Mouse (Mus musculus) ovary, adult 10 weeks (tissue): ENCODE data around the gene Olfr1229. TPM values are rescaled to one million over a fixed set of nuclear protein-coding genes. Genes with fewer than 3 reads are reported as not detected.

Source experiments
- polyA plus RNA-seq: library from polyadenylated mRNA; stranded (reverse); fragments of 350-450 nt; fragmentation: Illumina TruSeq; extraction: RNeasy Lipid Tissue Mini Kit (QIAGEN cat#74804); gene quantifications from one replicate; pipeline ENCODE4 v1.2.3, GENCODE M21; 2014

The Olfr1229 gene
- polyA plus RNA-seq: not detected

DNA sequence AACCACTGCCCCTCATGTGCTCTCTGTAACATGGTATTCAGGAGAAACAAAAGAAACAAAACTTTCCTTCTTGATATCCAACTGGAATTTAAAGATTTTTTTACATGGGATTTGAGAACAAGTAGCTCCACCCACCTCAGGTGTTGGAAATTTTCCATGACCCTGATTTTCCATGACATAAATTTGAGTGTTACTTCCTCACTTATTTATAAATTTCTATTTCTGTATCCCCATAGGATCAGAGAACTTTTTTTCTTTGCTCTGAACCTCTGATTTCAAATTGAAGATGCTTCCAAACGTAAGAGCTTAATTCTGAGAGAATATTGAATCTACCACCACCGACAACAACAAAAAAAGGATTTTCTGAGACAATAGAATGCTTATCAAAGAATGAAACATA is at the start of gene Olfr1229:
Olfr1229 (minus strand) TSS at position 101 of the 400 bp plus-strand sequence.

DNA sequence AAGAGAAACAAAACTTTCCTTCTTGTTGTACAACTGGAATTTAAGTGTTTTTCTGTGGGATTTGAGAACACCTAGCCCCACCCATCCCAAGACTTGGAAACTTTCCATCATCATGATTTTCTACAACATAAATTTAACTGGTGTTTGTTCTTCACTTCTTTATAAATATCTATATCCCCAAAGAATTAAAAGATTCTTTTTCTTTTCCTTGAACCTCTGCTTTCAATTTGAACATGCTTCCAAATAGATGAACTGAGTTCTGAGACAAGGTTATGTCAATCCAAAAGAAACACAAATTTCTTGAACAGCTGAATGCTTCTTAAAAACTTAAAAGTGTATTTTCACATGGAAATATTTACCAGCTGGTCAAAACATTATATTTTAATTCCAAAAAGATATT is 41.8 kb upstream of the Olfr1229 start, which contains the start of gene Olfr1232:
Olfr1232 (minus strand) TSS at position 101 of the 400 bp plus-strand sequence.

DNA sequence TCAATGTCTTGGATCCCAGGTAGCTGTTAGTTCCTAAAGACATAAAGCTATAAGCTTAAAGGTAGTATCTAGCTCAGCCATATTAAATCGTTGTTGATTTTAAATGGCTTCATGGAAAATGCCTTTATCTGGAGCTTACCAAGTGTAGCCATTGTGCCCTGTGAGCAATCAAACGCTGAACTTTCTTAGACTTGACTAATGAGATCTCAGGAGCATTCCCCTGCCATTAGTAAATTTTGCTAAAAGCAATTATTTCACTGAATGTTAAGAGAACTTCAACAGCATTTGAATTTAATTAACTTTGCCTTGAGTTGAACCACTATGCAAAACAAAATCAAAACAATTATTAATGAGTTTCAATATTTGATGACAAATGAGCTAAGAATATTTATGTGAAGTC is 19.2 kb upstream of the Olfr1229 start, which contains the start of gene Olfr1231:
Olfr1231 (minus strand) TSS at position 101 of the 400 bp plus-strand sequence.

DNA sequence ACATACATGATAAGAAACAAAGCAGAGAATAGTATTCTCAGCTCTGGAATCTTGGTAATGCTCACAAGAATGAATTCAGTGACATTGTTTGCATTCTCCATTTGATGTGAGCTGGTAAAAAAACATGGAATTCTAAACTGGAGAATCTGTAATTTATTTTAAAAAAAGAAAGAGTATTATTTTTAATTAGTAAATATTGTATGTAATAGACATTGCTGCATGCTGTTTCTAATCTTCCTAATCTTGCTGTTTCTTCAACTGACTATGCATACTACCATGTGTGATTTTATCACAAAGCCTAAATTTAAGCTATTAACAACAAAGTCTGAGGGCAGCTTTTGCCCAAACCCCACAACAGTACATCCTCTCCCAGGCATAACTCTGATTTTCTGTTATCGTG is 9.4 kb upstream of the Olfr1229 start, which contains the start of gene Olfr1230:
Olfr1230 (minus strand) TSS at position 101 of the 400 bp plus-strand sequence.

DNA sequence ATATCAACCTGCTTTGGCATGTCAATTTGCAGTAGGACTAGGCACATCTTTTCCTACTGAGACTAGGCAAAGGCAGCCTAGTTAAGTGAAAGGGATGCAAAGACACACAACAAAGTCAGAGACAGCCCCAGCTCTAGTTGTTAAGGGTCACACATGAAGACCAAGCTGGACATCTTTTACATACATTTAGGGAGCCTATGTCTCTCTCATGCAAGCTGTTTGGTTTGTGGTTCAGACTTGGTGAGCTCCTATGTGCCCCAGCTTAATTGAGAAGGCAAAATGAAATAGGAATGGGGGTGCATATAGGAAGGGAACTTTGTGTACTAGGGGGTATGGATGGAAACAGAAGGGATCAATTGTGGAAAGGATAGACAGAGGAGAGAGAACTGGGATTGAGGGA is 33.9 kb downstream of the Olfr1229 start, which contains the start of gene Olfr1228:
Olfr1228 (minus strand) TSS at position 101 of the 400 bp plus-strand sequence.

Other genes starting within 250 kb of the Olfr1229 start
- gene Olfr1218, start 226.8 kb downstream of the Olfr1229 start, polyA plus RNA-seq: not detected
- gene Olfr1219, start 204.5 kb downstream of the Olfr1229 start, polyA plus RNA-seq: not detected
- not detected for gene Olfr1220, start 181.2 kb downstream of the Olfr1229 start, polyA plus RNA-seq
- not detected for gene Olfr1221, start 170.7 kb downstream of the Olfr1229 start, polyA plus RNA-seq
- not detected for gene Olfr1222, start 155.0 kb downstream of the Olfr1229 start, polyA plus RNA-seq
- gene Olfr1223, start 136.5 kb downstream of the Olfr1229 start, polyA plus RNA-seq: not detected
- gene Olfr1224-ps1, start 123.9 kb downstream of the Olfr1229 start, polyA plus RNA-seq: not detected
- not detected for gene Olfr1225, start 113.3 kb downstream of the Olfr1229 start, polyA plus RNA-seq
- gene Olfr1226, start 88.0 kb downstream of the Olfr1229 start, polyA plus RNA-seq: not detected
- not detected for gene Olfr1228, start 34.0 kb downstream of the Olfr1229 start, polyA plus RNA-seq
- gene Olfr1230, start 9.3 kb upstream of the Olfr1229 start, polyA plus RNA-seq: not detected
- gene Olfr1231, start 19.1 kb upstream of the Olfr1229 start, polyA plus RNA-seq: not detected
- not detected for gene Olfr1232, start 41.7 kb upstream of the Olfr1229 start, polyA plus RNA-seq
- not detected for gene Olfr1233, start 54.4 kb upstream of the Olfr1229 start, polyA plus RNA-seq
- gene Olfr1234, start 76.9 kb upstream of the Olfr1229 start, polyA plus RNA-seq: not detected
- gene Olfr1238, start 121.7 kb upstream of the Olfr1229 start, polyA plus RNA-seq: not detected
- gene Olfr1239, start 132.4 kb upstream of the Olfr1229 start, polyA plus RNA-seq: not detected
- gene Olfr1240, start 155.0 kb upstream of the Olfr1229 start, polyA plus RNA-seq: not detected
- not detected for gene Olfr1241, start 199.1 kb upstream of the Olfr1229 start, polyA plus RNA-seq
- gene Olfr1242, start 210.3 kb upstream of the Olfr1229 start, polyA plus RNA-seq: not detected
- gene Olfr1243, start 243.5 kb upstream of the Olfr1229 start, polyA plus RNA-seq: not detected